Mouse (Mus musculus) midbrain, postnatal 0 days (tissue): ENCODE measurements around the gene Smyd4. TPM values are rescaled to one million over a fixed set of nuclear protein-coding genes. Genes with fewer than 3 reads are reported as not detected.

Experiments used
- ATAC-seq: fragments of 200-750 bp; cut with Nextera tagmentation; 2 replicates; pipeline ENCODE4 v1.8.0; 2017; ENCODE audit warnings: moderate number of reproducible peaks, mild to moderate bottlenecking, moderate TSS enrichment, moderate library complexity; ENCODE audit not compliant: low FRiP score
- DNase-seq: peaks from one replicate; pipeline ENCODE4 v3.0.0-alpha.2; 2015; ENCODE audit warnings: low spot score
- H3K27ac ChIP-seq: fragments of 300-500 bp; sonication (generic); 2 replicates; pipeline ENCODE4 v1.5.1; 2014; ENCODE audit warnings: low read depth, mild to moderate bottlenecking, low read length, mixed read lengths
- H3K27me3 ChIP-seq: fragments of 300-500 bp; sonication (generic); 2 replicates; pipeline ENCODE4 v1.6.1; 2014; ENCODE audit warnings: low read length, control low read depth, mixed read lengths; ENCODE audit not compliant: insufficient read depth
- H3K36me3 ChIP-seq: fragments of 300-500 bp; sonication (generic); 2 replicates; pipeline ENCODE4 v1.6.1; 2014; ENCODE audit warnings: low read length, control low read depth, mixed read lengths; ENCODE audit not compliant: insufficient read depth
- H3K4me1 ChIP-seq: fragments of 300-500 bp; sonication (generic); 2 replicates; pipeline ENCODE4 v1.6.1; 2014; ENCODE audit warnings: mild to moderate bottlenecking, control low read depth, antibody characterized with exemption, low read length, mixed read lengths; ENCODE audit not compliant: insufficient read depth
- H3K4me2 ChIP-seq: fragments of 300-500 bp; sonication (generic); 2 replicates; pipeline ENCODE4 v1.6.1; 2014; ENCODE audit warnings: low read depth, mild to moderate bottlenecking, low read length, mixed read lengths; ENCODE audit not compliant: poor library complexity, severe bottlenecking
- H3K4me3 ChIP-seq: fragments of 300-500 bp; sonication (generic); 2 replicates; pipeline ENCODE4 v1.5.1; 2014; ENCODE audit warnings: low read depth, mild to moderate bottlenecking, low read length, moderate library complexity
- H3K9ac ChIP-seq: fragments of 300-500 bp; sonication (generic); replicated peaks from 2 replicates; pipeline ENCODE4 v1.6.1; 2014; ENCODE audit warnings: mild to moderate bottlenecking, low read length, moderate library complexity, mixed read lengths; ENCODE audit not compliant: poor library complexity, severe bottlenecking
- H3K9me3 ChIP-seq: fragments of 300-500 bp; sonication (generic); 2 replicates; pipeline ENCODE4 v1.6.1; 2016; ENCODE audit warnings: low read length, control low read depth
- CTCF ChIP-seq: IDR thresholded peaks from 2 replicates; pipeline ENCODE4 v1.5.1; 2016; ENCODE audit warnings: antibody characterized with exemption, mild to moderate bottlenecking
- WGBS: fragments of 180-500 bp; shearing (Covaris S2); extraction: QIAGEN DNeasy Blood & Tissue Kit; methylation state at CpG from one replicate; pipeline ENCODE4 v1.1.7; 2014; 5-methylcytosine and 5-hydroxymethylcytosine counted together
- polyA plus RNA-seq: library from polyadenylated mRNA; unstranded; fragments of >200 nt; fragmentation: Nextera tagmentation; extraction: Ambion mirVana; gene quantifications from 2 replicates; pipeline ENCODE4 v1.2.1, GENCODE M21; 2015
- total RNA-seq: library from RNA; depleted of rRNA; stranded (reverse); fragments of >200 nt; gene quantifications from 2 replicates; pipeline ENCODE4 v1.2.3, GENCODE M21; 2014

The Smyd4 gene
- total and polyA plus RNA-seq, 2 experiments from 2014 or later: 16.7 to 16.8 TPM

DNA sequence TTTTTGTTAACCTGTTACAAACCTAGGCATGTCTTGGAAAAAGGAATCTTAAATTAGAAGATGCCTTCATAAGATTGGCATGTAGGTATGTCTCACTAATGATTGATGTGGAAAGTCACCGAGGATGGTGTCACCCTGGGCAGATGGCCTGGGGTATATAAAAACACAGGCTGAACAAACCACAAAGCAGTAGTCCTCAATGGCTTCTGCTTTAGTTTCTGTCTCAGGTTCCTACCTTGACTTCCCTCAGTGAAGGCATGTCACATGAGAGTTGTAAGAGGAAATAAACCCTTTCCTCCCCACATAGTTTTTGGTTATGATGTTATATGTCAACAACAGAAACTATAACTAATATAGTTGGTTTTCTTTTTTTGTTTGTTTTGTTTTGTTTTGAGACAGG is 47.4 kb downstream of the Smyd4 start:
- 82% methylated on average over 1 of the region's 1 CpGs for WGBS

GRCm38 (mm10) chr11:75397452-75397851 is 49.2 kb downstream of the Smyd4 start:
- no peak for DNase-seq
- ATAC-seq: no peak
- H3K36me3 ChIP-seq: no peaks in the 10 kb centered on the region
- H3K4me2 ChIP-seq: no peak overlapping the region
- TF ChIP-seq CTCF: no peak
- H3K27ac ChIP-seq: peak overlapping the region; percentile 47; the same call in 1 of the 2 replicates
- H3K27me3 ChIP-seq: no peaks in the 10 kb centered on the region
- 72% methylated on average over 7 of the region's 7 CpGs for WGBS
- H3K9ac ChIP-seq: no peak overlapping the region
- no peaks in the 10 kb centered on the region for H3K9me3 ChIP-seq
- no peaks in the 10 kb centered on the region for H3K4me1 ChIP-seq
- H3K4me3 ChIP-seq: no peak overlapping the region

More for the DNA sequence above, 47.4 kb downstream of the Smyd4 start:
- Histone ChIP-seq H3K9ac (no peak overlapping the region), H3K4me2 (no peak overlapping the region), H3K27me3 (no peaks in the 10 kb centered on the region), H3K9me3 (no peaks in the 10 kb centered on the region), H3K4me1 (no peaks in the 10 kb centered on the region), H3K36me3 (no peaks in the 10 kb centered on the region), H3K4me3 (no peak overlapping the region), H3K27ac (no peak overlapping the region)
- TF ChIP-seq CTCF: no peak
- ATAC-seq (no peak), DNase-seq (no peak)

DNA sequence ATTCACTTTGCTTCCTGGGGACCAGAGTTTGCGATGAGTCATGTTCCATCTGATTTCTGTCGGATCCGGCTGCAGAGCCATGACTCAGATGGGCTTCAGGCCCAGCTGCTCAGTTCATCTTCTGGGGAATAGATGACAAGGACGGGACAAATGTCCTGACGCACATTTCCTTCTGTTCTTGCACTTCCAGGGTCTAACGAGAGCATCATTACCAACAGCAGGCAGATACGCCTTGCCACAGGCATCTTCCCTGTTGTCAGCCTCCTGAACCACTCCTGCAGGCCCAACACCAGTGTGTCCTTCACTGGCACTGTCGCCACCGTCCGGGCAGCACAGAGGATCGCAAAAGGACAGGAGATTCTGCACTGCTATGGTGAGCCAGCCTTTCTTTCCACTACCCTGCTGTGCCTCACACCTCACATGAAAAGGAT is 51.2 kb downstream of the Smyd4 start:
- Histone ChIP-seq H3K4me2 (no peak overlapping the region), H3K9ac (no peak overlapping the region), H3K4me1 (no peaks in the 10 kb centered on the region), H3K27me3 (no peaks in the 10 kb centered on the region), H3K36me3 (no peaks in the 10 kb centered on the region), H3K9me3 (no peaks in the 10 kb centered on the region), H3K4me3 (no peak overlapping the region), H3K27ac (no peak overlapping the region)
- no peak for TF ChIP-seq CTCF
- ATAC-seq (no peak), DNase-seq (no peak)
- 83% methylated on average over 11 of the region's 11 CpGs for WGBS

DNA sequence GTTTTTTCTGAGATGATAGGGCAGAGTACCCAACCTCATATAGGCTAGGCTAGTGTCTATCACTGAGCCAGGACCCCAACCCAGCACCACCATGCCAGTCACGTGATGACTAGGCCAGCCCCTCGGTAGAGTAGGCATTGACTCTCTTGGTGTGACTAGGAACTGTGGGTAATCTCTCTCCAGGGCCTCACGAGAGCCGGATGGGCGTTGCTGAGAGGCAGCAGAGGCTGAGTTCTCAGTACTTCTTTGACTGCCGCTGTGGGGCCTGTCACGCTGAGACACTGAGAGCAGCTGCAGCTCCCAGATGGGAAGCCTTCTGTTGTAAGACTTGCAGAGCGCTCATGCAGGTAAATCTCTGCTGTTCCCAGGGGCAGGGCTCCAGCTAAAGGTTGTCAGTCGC is 51.9 kb downstream of the Smyd4 start:
- Histone ChIP-seq H3K4me3 (no peak overlapping the region), H3K9ac (no peak overlapping the region), H3K9me3 (no peaks in the 10 kb centered on the region), H3K4me1 (no peaks in the 10 kb centered on the region), H3K27ac (no peak overlapping the region), H3K36me3 (no peaks in the 10 kb centered on the region), H3K27me3 (no peaks in the 10 kb centered on the region), H3K4me2 (no peak overlapping the region)
- ATAC-seq (no peak), DNase-seq (peak; percentile 35)
- TF ChIP-seq CTCF: no peak
- WGBS: 52% methylated on average over 9 of the region's 9 CpGs

DNA sequence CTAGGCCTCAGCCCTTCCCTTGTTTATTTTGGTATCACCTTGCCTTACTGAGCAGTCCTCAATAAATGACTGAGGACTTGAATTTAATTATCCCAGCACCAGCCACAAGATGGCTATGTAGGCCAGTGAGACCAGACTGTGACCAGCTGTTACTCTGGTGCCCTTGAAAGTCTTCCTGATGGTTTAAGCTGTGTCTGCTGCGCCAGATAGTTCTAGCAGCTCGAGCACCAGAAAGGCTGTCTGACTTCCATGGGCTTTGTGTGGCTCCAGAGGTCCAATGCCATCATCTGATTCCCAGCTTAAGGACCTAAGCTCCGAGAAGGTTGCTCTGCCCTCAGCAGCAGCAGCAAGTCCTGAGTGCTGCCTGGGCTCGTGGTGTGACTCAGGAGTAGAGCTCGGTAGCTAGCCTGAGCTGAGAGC is 54.0 kb downstream of the Smyd4 start:
- no peaks in the 10 kb centered on the region for H3K36me3 ChIP-seq
- TF ChIP-seq CTCF: peak; percentile 87
- no peaks in the 10 kb centered on the region for H3K4me1 ChIP-seq
- H3K9ac ChIP-seq: no peak overlapping the region
- WGBS: 47% methylated on average over 5 of the region's 5 CpGs
- no peak overlapping the region for H3K4me2 ChIP-seq
- H3K27ac ChIP-seq: peak overlapping the region; percentile 60; the same call in 1 of the 2 replicates
- H3K9me3 ChIP-seq: no peaks in the 10 kb centered on the region
- ATAC-seq (peak; percentile 72; the same call in 1 of the 2 replicates), DNase-seq (peak; percentile 90)
- H3K27me3 ChIP-seq: no peaks in the 10 kb centered on the region
- H3K4me3 ChIP-seq: no peak overlapping the region

DNA sequence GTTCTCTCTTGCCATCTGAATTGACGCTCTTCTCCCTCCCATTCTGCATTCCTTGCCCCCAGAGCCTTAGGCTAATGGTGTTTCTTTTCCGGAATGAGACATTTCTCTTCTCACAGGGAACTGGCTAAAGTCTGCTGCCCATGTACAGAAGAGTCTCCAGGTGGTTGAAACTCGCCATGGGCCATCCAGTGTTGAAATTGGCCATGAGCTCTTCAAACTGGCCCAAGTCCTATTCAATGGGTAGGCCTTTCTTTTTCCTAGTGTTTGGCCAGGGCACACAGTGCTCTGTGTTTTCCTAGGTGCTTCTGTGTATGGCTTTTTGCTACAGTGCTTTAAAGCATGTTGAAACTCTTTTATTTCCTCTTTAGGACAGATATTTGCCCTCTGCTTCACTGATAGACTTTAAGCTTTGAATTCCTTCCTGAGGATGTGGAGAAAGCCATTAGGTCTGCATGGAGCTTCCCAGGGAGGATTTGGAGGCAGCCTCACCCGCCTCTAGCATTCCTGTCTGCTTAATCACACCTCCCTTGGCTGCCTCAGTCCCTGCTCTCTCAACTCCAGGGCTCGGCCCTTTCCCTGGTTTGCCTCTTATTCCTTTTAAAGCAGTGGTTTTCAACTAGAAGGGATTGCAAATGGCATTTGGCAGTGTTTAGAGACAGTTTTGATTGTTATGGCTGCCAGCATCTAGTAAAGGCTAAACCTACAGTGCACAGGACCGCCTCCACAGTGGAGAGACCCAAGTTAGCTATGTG is 55.2 kb downstream of the Smyd4 start:
- TF ChIP-seq CTCF: no peak
- Histone ChIP-seq H3K9me3 (no peaks in the 10 kb centered on the region), H3K4me2 (no peak overlapping the region), H3K36me3 (no peaks in the 10 kb centered on the region), H3K4me3 (no peak overlapping the region), H3K27me3 (no peaks in the 10 kb centered on the region), H3K4me1 (no peaks in the 10 kb centered on the region), H3K27ac (no peak overlapping the region), H3K9ac (no peak overlapping the region)
- WGBS: 79% methylated on average over 6 of the region's 6 CpGs
- ATAC-seq: no peak
- no peak for DNase-seq
